Mouse (Mus musculus) urinary bladder, postnatal 0 days (tissue): Measurements from ENCODE around the gene Ube2l3. TPM values are rescaled to one million over a fixed set of nuclear protein-coding genes. Genes with fewer than 3 reads are reported as not detected.

Source experiments
- microRNA counts: library from miRNA; unstranded; fragments of <30 nt; microRNA quantifications from one replicate; lab custom pipeline; 2016
- microRNA-seq: library from miRNA; unstranded; fragments of <30 nt; microRNA quantifications from one replicate; pipeline ENCODE4, GENCODE M21; 2016
- polyA plus RNA-seq: library from polyadenylated mRNA; unstranded; fragments of >200 nt; fragmentation: Nextera tagmentation; extraction: Ambion mirVana; gene quantifications from 2 replicates; pipeline ENCODE4 v1.2.1, GENCODE M21; 2015

Gene Ube2l3
- polyA plus RNA-seq = 272 and 295 TPM in 2 replicates

DNA sequence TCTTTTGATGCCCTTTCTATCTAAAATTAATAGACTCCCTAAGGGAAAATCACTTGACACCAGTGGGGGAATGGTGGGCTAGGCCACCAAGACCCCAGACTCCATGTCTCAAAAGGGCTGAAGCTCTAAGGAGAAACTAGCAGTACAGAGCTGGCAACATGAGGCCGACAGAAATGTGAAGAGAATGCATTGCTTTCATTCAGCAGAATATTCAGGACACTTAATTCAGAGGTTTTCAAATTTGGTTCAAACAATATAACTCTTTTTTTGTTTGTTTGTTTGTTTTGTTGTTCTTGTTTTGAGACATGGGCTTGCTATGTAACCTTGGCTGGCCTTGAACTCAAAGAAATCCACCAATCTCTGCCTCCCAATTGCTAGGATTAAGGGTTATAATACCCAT lies at the start of gene Ube2l3:
TSS of gene Ube2l3 (minus strand) at position 101 of the 400 bp plus-strand sequence.

GRCm38 (mm10) chr16:17232794-17233701 lies 30.6 kb upstream of the Ube2l3 start, which contains the start of gene Hic2:
Gene Hic2 (plus strand): TSS chr16:17233572.

DNA sequence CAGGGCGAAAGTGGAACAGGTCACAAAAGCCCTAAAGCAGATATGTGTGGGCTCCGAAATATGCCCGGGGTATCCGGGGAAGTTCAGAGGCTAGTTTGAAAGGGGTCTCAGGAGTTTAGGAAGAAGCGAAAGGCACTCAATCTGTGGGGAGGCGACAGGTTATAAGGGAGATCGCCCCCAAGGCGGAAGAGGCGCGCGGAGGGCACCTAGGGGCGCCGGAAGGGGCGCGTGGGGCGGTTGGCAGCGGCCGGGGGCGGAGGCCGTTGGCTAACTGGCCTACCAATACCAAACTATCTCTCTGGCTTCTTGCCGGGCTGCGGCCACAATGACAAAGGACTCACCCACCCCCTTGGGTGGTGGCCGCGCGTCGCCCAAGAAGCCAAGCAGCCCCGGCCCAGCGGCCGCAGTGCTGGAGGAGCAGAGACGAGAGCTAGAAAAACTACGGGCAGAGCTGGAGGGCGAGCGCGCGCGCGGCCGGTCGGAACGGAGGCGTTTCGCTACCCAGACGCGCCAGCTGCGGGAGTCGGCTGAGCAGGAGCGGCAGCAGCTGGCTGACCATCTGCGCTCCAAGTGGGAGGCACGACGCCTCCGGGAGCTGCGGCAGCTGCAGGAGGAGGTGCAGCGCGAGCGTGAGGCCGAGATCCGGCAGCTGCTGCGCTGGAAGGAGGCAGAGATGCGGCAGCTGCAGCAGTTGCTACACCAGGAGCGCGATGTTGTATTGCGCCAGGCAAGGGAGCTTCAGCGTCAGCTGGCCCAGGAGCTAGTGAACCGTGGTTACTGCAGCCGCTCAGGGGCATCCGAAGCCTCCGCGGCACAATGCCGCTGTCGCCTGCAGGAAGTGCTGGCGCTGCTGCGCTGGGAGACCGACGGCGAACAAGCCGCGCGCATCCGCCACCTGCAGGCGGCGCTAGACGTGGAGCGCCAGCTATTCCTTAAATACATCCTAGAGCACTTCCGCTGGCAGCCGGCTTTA lies 6.2 kb upstream of the Ube2l3 start, which contains the start of gene Rimbp3:
TSS of gene Rimbp3 (plus strand) at position 215 of the 973 bp plus-strand sequence.

DNA sequence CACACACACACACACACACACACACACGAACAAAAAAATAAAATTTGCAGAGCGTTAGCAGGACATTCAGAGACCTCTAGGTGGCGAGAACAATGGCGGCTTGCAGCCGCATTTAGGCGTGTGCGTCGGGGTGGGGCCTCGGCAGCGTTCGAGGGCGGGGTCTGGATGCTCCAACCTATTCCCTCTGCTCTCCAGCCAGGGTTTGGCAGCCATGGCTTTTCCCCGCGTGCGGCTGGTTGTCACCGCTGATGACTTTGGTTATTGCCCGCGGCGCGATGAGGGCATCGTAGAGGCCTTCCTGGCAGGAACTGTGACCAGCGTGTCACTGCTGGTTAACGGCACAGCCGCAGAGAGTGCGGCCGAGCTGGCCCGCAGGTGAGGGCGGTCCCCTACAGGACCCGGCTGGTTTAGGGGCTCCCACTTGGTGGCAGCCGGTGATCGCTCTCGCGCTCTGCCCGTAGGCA lies 55.6 kb downstream of the Ube2l3 start, which contains the start of gene Ccdc116:
TSS of gene Ccdc116 (minus strand) at position 458 of the 464 bp plus-strand sequence.

GRCm38 (mm10) chr16:17144339-17144738 lies 58.1 kb downstream of the Ube2l3 start, which contains the start of gene Ydjc:
Gene Ydjc (plus strand): TSS chr16:17144621.

DNA sequence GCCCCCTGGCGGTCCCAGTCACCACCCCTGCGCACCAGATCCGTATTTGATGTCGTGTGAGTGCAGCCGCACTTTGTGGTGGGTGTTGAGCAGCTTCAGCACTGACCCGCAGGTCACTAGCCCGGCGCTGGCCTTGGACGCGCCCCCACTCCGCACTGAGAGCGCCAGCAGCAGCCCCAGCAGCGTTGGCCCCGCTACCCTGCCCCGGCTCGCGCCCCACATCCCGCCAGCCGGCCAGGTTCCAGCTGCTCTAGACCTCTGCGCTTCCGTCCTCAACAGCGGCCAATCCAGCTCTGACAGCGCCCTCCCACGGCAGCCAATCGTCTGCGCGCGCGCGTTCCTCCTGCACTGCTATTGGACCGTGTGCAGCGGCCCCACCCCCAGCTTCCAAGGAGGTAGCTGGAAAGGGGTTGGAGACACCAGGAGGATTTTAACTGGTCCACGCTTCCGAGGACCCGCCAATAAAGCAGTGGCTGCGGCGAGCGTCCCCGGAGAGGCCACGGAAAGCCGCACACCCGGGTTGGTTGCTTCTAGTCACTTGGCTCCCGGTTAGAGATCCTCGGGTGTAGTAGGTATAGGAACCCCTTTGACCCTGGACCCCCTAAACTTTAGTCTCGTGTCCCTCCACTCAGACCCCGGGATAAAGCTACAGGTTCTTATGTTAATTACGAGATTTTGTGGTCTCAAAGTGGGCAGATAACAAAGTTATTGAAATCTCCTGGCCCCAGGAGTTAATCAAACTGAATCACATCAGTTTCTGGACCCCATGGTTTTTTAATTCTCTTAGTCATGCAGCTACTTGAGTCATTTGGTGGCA lies 70.2 kb downstream of the Ube2l3 start, which contains the start of gene Sdf2l1:
TSS of gene Sdf2l1 (minus strand) at position 295 of the 817 bp plus-strand sequence.

DNA sequence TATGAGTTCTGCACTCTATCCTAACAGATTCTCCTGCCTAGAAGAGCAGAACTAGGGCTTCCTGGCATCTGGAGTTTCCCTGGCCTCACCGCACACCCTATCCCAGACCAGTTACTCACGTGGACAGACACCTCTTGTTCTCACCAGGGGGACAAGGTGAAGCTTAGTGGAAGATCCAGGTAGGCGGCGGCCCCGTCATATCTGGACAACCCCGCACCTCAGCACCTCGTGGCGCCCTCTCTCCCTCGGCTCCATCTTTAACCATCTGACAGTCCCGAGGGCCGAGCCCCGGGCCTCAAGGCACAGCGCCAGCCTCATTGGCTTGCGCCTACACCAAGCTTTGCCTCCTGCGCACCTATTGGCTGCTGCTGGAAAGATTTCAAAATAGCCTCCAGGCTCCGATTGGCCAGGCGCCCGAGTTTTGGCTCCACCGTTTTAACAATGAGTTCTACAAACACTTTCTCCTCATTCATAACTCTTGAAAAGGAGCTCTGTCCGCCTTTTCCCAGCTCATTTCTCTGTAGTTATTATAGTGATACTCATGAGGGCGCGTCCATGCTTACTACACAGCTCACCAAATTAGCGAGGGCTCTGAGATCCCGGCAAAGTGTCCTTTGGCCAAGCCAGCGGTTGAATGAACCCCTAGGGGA lies 77.5 kb downstream of the Ube2l3 start, which contains the start of gene 2610318N02Rik:
TSS of gene 2610318N02Rik (minus strand) at position 297 of the 650 bp plus-strand sequence.

GRCm38 (mm10) chr16:17110771-17111743 lies 91.4 kb downstream of the Ube2l3 start, which contains the start of gene Ppil2:
Gene Ppil2 (minus strand): TSS chr16:17111257.

MicroRNAs encoded within 50 kb of the gene (microRNA counts, 519-probe panel; counts per million panel counts)
- microRNA mmu-miR-130b (lab: Ali Mortazavi, UCI) (3,544 counts per million, percentile 61 among the panel's probes with 10 or more counts), microRNA mmu-miR-301b (lab: Ali Mortazavi, UCI) (2,376 counts per million, percentile 32 among the panel's probes with 10 or more counts)

Small RNA genes within 50 kb of the gene (microRNA-seq; reads per million reads assigned to microRNA genes)
- gene Mir130b (1,210 reads per million, percentile 75 among the genes with 10 or more reads in this experiment), gene Mir301b (24.1 reads per million, percentile 29 among the genes with 10 or more reads in this experiment)

Other genes starting within 250 kb of the Ube2l3 start
- 128 and 140 TPM in 2 replicates for gene Mapk1, start 219.3 kb downstream of the Ube2l3 start, polyA plus RNA-seq
- 3.8 and 4.5 TPM in 2 replicates for gene Ypel1, start 133.0 kb downstream of the Ube2l3 start, polyA plus RNA-seq
- 63.4 and 70.7 TPM in 2 replicates for gene Ppil2, start 91.4 kb downstream of the Ube2l3 start, polyA plus RNA-seq
- gene 2610318N02Rik, start 77.5 kb downstream of the Ube2l3 start, polyA plus RNA-seq = 2.3 and 3.2 TPM in 2 replicates
- gene Sdf2l1, start 70.3 kb downstream of the Ube2l3 start, polyA plus RNA-seq = 28.0 and 31.3 TPM in 2 replicates
- 10.6 and 11.7 TPM in 2 replicates for gene Ydjc, start 58.0 kb downstream of the Ube2l3 start, polyA plus RNA-seq
- gene Ccdc116, start 55.4 kb downstream of the Ube2l3 start, polyA plus RNA-seq = 0.47 and 0.94 TPM in 2 replicates
- 0.23 and 0.33 TPM in 2 replicates for gene Rimbp3, start 6.0 kb upstream of the Ube2l3 start, polyA plus RNA-seq
- gene Hic2, start 30.9 kb upstream of the Ube2l3 start, polyA plus RNA-seq = 2.8 and 3.2 TPM in 2 replicates
- 10.1 and 10.8 TPM in 2 replicates for gene Tmem191c, start 73.4 kb upstream of the Ube2l3 start, polyA plus RNA-seq
- 0.24 and 0.35 TPM in 2 replicates for gene Serpind1, start 128.7 kb upstream of the Ube2l3 start, polyA plus RNA-seq
- 12.3 and 13.3 TPM in 2 replicates for gene Snap29, start 203.3 kb upstream of the Ube2l3 start, polyA plus RNA-seq
- 17.7 and 19.5 TPM in 2 replicates for gene Pi4ka, start 203.7 kb upstream of the Ube2l3 start, polyA plus RNA-seq
- 30.0 and 30.1 TPM in 2 replicates for gene Crkl, start 249.3 kb upstream of the Ube2l3 start, polyA plus RNA-seq